Mouse (Mus musculus) hindlimb bud, embryonic 11.5 days (tissue): ENCODE data around the gene Gm3015.
"Not testable (repeated sequence)": the region's sequence is repeated elsewhere in the genome, so short reads cannot be mapped to it uniquely, and the experiment has no call there.

Source experiments
- DNase-seq: peaks from one replicate; pipeline ENCODE4 v3.0.0-alpha.2; 2012; ENCODE audit warnings: low read depth, low spot score; ENCODE audit errors: extremely low spot score

The Gm3015 gene

DNA sequence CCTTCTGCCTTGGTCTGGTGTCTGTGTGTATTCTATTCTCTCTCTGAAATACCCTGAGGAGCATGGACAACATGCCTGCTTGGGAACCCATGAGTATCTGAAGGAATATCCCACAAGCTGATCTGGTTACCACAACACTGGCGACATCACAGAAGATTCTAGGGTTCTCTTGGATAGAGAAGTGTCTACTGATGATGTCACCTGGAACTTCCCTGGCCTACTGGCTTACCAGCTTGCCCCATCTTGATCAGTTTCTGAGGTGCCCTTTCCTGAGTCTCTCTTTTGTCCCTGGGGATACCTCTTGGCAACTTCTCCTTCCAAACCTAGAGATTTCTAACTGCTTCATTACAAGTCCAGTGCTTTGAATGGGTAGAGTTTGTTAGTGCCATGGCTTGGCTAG, at the start of gene Gm3015:
TSS of gene Gm3015 (minus strand) at position 101 of the 400 bp plus-strand sequence.
- not testable (repeated sequence) for DNase-seq

GRCm38 (mm10) chr14:42797887-42798286, 29.3 kb upstream of the Gm3015 start, which contains the start of gene Gm10377:
TSS of gene Gm10377 (minus strand) at chr14:42797987.
- not testable (repeated sequence) for DNase-seq
